Mouse (Mus musculus) C2C12 (cell line): Measurements from ENCODE around the gene Sorbs1. TPM values are rescaled to one million over a fixed set of nuclear protein-coding genes. Genes with fewer than 3 reads are reported as not detected.

ENCODE experiments used
- H3K27me3 ChIP-seq: one replicate; pipeline ENCODE4 v1.6.1; 2011; ENCODE audit not compliant: control insufficient read depth, insufficient read depth, insufficient read length
- H3K36me3 ChIP-seq: one replicate; pipeline ENCODE4 v1.6.1; 2011; ENCODE audit not compliant: control insufficient read depth, insufficient read depth
- H3K4me3 ChIP-seq: one replicate; pipeline ENCODE4 v1.5.1; 2011; ENCODE audit warnings: mild to moderate bottlenecking, control low read depth; ENCODE audit not compliant: poor library complexity, insufficient read depth, severe bottlenecking
- H3K79me2 ChIP-seq: one replicate; pipeline ENCODE4 v1.6.1; 2011; ENCODE audit not compliant: control insufficient read depth, insufficient read depth
- H3K79me3 ChIP-seq: one replicate; pipeline ENCODE4 v1.6.1; 2011; ENCODE audit warnings: low read depth, control low read depth
- H3ac ChIP-seq: one replicate; pipeline ENCODE3; 2011; ENCODE audit warnings: low read depth; ENCODE audit not compliant: control insufficient read depth, insufficient read length
- CEBPB ChIP-seq: IDR thresholded peaks from one replicate; pipeline ENCODE4 v1.6.1; 2011; ENCODE audit warnings: low read depth, mild to moderate bottlenecking, control low read depth, moderate library complexity
- CTCF ChIP-seq: IDR thresholded peaks from one replicate; pipeline ENCODE4 v1.5.1; 2011; ENCODE audit not compliant: control insufficient read depth, insufficient read depth, insufficient read length
- FOSL1 ChIP-seq: IDR thresholded peaks from one replicate; pipeline ENCODE4 v1.8.0; 2011; ENCODE audit warnings: mild to moderate bottlenecking, low read length; ENCODE audit not compliant: poor library complexity, insufficient read depth, severe bottlenecking
- MAX ChIP-seq: IDR thresholded peaks from one replicate; pipeline ENCODE4 v1.6.1; 2011; ENCODE audit warnings: mild to moderate bottlenecking, control low read depth
- MYOD1 ChIP-seq: IDR thresholded peaks from one replicate; pipeline ENCODE4 v1.6.1; 2011; ENCODE audit warnings: low read depth; ENCODE audit not compliant: control insufficient read depth, insufficient read length
- MYOG ChIP-seq: IDR thresholded peaks from one replicate; pipeline ENCODE4 v1.6.1; 2011; ENCODE audit not compliant: control insufficient read depth, insufficient read length; ENCODE audit errors: extremely low read depth
- USF1 ChIP-seq: IDR thresholded peaks from one replicate; pipeline ENCODE4 v1.6.1; 2011; ENCODE audit warnings: low read depth, mild to moderate bottlenecking, control low read depth, moderate library complexity
- polyA plus RNA-seq: library from polyadenylated mRNA; unstranded; fragments of >200 nt; fragmentation: generic; extraction: Trizol; gene quantifications from one replicate; pipeline ENCODE4 v1.2.1, GENCODE M21; 2012; ENCODE audit warnings: missing spikeins

Gene Sorbs1
- polyA plus RNA-seq, 1 experiment: 9.0 TPM

DNA sequence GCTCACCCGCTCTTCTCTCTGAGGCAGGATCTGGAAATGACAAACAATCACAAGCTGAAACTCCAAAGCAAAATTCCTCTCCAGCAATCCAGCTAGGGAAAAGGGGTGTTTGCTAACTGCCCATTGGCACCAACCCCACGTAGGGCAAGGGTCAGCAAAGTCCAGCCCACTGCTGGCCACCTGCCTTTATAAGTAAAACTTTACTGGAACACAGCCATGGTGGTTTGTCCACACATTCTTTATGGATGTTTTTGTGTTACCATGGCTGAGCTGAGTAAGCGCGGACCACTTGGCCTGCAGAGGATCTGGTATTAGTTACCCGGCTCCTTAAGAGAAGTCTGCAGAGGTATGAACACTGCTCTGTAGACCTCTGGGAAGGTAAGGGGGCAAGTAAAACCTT lies 148.4 kb downstream of the Sorbs1 start:
- Histone ChIP-seq H3K79me2 (no peaks in the 10 kb centered on the region), H3K36me3 (peaks cover 5% of the 10 kb centered on the region), H3K79me3 (no peaks in the 10 kb centered on the region), H3ac (no peak overlapping the region), H3K4me3 (no peak overlapping the region), H3K27me3 (no peaks in the 10 kb centered on the region)
- no peak for TF ChIP-seq MAX
- TF ChIP-seq CEBPB: no peak
- no peak for TF ChIP-seq MYOG
- no peak for TF ChIP-seq FOSL1
- TF ChIP-seq CTCF: no peak
- TF ChIP-seq MYOD1: no peak
- TF ChIP-seq USF1: no peak

GRCm38 (mm10) chr19:40363447-40363846 lies 150.1 kb downstream of the Sorbs1 start:
- no peak for TF ChIP-seq CTCF
- no peak for TF ChIP-seq MYOG
- no peak for TF ChIP-seq MYOD1
- no peak for TF ChIP-seq CEBPB
- no peak for TF ChIP-seq MAX
- TF ChIP-seq FOSL1: no peak
- no peak for TF ChIP-seq USF1
- no peak overlapping the region for H3ac ChIP-seq
- H3K36me3 ChIP-seq: no peaks in the 10 kb centered on the region
- H3K4me3 ChIP-seq: no peak overlapping the region
- H3K27me3 ChIP-seq: no peaks in the 10 kb centered on the region
- no peaks in the 10 kb centered on the region for H3K79me2 ChIP-seq
- H3K79me3 ChIP-seq: no peaks in the 10 kb centered on the region

DNA sequence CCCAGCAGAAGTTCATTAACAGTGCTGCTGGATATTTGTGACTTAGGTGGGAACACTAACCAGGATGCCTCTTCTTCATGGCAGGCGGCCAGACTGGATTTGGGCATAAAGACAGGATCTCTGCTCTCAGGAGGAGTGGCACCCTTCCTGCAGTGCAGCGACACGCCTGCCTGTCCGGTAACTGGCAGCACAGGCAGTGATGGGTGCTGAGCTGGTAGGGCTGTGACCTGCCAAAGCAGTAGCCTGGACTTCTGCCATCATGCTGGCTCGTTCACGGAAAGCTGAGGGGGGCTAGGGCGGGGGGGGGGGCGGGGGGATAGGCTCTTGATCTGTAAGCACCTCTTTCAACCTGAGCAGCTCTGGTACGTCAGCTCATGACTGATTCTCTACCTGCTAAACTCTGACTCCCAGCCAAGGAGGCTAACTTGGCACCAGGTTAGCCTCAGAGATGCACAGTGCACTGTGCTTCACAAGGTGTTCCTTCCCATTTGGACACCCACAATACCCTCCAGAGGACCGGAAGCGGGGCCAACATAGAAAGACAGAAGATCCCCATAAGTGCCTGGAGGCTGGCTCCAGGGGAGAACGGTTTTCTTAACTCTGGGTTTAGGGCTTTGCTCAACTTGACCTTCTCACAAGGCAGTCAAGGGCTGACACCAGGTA lies 151.2 kb downstream of the Sorbs1 start:
- Histone ChIP-seq H3K79me2 (no peaks in the 10 kb centered on the region), H3K27me3 (no peaks in the 10 kb centered on the region), H3ac (no peak overlapping the region), H3K36me3 (no peaks in the 10 kb centered on the region), H3K79me3 (no peaks in the 10 kb centered on the region), H3K4me3 (no peak overlapping the region)
- no peak for TF ChIP-seq MYOD1
- no peak for TF ChIP-seq USF1
- TF ChIP-seq MYOG: no peak
- no peak for TF ChIP-seq FOSL1
- TF ChIP-seq CEBPB: no peak
- no peak for TF ChIP-seq MAX
- no peak for TF ChIP-seq CTCF

DNA sequence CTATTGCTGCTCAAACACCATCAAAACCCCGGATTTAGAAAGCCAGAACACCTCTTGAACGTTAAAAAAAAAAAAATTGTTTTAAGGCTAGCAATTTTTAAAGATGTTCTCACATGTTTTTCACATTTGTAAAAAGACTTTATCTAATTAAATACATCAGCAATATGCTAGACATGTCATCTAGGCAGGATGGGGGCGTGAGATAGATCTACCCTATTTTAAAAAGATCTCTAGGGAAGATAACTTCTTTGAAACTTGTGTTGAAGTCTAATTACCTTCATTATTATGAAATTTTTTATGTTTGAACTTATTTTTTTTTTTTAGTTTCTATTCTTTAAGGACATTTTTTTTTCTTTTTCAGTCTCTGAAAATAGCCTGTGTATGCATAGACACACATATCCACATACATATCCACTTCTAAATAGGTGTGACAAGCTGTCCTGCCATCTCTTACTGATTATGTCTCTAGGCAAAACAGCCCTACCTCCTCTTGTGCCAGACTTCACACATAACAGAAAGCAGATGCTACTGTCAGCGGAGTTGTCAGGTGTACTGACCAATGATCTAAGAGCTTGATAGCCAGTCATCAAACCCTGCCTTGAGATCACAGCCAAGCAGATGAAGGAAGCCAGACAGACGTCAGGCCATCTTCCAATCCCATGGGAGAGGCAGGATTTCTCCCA lies 153.7 kb downstream of the Sorbs1 start:
- TF ChIP-seq MAX (no peak), CEBPB (no peak), USF1 (no peak), MYOG (no peak), CTCF (no peak), FOSL1 (no peak), MYOD1 (no peak)
- no peaks in the 10 kb centered on the region for H3K36me3 ChIP-seq
- no peak overlapping the region for H3ac ChIP-seq

DNA sequence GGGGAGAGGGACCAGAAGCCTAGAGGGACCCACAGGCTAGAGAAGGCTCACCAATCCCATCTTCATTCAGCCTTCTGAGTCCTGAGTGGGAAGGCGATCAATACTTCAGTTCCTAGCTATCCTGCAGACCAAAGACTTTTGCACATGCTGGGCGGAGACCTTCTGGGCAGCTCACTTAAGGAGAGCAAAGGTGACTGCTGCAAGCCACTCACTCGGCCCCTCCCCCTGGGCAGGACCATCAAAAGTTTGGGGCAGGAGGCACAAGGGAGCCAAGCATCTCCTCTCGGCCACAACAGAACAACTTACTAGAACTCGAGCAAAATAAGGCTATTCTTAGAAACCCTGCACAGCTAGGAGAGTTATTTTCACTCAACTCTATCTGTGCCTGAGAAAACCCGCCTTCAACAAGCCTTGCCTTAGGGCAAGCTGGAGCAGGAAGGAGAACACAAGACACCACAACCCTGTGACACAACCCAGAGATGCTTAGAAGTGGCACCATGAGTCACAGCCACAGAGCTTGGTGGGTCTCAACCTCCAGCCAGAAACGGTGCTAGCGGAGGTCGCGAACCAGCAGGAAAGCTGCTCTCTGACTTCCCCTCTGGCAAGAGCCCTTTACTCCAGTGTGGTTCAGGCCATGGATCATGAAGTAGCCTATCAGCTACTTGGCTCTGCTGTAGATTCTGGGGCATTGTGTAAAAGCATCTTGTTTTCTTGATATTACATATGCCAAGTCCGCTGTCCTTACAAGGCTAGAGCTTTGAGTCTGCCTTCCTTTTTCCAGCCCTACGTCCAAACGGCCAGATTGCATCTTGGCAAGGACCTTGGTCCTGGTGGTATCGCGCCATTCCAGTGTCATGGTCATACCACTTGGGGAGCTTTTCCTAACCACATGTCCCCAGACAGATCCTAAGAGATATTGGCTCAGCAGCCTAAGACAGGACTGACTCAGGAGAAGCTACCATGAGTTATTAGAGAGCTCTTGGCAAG lies 156.8 kb downstream of the Sorbs1 start:
- Histone ChIP-seq H3K4me3 (no peak overlapping the region), H3K27me3 (no peaks in the 10 kb centered on the region), H3K79me3 (no peaks in the 10 kb centered on the region), H3K79me2 (no peaks in the 10 kb centered on the region), H3K36me3 (no peaks in the 10 kb centered on the region), H3ac (no peak overlapping the region)
- TF ChIP-seq FOSL1 (no peak), CTCF (no peak), USF1 (no peak), MAX (no peak), MYOG (no peak), CEBPB (no peak), MYOD1 (no peak)

More for the DNA sequence above, 153.7 kb downstream of the Sorbs1 start:
- H3K4me3 ChIP-seq: no peak overlapping the region
- no peaks in the 10 kb centered on the region for H3K27me3 ChIP-seq
- no peaks in the 10 kb centered on the region for H3K79me3 ChIP-seq
- no peaks in the 10 kb centered on the region for H3K79me2 ChIP-seq
